Mouse (Mus musculus) urinary bladder, postnatal 14 days (tissue): ENCODE results near the gene Actn1.

Experiments used
- DNase-seq: peaks from one replicate; pipeline ENCODE4 v3.0.0; 2021; ENCODE audit warnings: low spot score

Actn1 gene

GRCm38 (mm10) chr12:80181831-80182230 is 78.3 kb downstream of the Actn1 start:
- DNase-seq: no peak

DNA sequence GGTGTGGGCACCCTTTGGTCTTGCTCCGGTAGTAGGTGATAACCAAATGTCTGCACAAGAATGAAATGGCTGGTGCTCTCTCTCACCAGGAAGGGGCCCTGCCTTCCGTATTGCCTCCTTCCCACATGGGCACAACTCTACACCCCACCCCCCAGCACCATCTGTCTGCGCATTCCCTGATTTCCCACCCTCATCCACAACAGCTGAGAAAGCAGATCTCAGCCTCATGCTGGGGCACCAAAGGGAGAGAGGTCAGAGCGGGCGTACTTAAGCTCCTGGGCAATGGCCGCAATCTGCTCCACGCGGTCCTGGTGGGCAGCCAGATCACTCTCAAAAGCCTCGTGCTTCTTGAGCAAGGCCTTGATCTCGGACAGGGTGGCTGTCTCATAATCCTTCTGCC is 82.1 kb downstream of the Actn1 start:
- no peak for DNase-seq

GRCm38 (mm10) chr12:80168736-80169135 is 91.4 kb downstream of the Actn1 start:
- no peak for DNase-seq

DNA sequence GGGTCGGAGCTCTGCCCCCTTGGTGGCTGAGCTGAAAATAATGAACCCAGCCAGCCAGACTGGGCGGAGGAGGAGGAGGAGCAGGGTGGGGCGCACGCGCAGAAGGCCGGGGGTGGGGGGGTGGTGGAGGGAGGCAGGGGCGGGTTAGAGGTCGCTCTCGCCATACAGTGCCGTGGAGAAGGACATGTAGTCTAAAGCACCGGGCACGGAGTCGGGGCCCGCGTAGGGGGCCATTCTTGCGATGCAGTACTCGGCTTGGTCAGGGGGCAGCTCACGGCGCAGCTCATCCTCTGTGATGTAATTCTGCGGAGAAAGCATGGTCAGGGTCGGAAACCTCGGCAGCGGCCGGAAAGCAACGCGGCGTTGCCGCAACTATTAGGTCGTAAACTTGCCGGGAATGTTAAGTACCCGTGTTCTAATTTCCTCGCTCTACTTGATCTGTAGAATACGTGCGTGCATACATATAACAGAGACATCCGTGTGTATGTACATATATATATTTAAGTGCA is 91.9 kb downstream of the Actn1 start:
- DNase-seq: peak; percentile 82

- DNase-seq: no peak
These were observed 92.8 kb downstream of the Actn1 start for GRCm38 (mm10) chr12:80167321-80167720.

DNA sequence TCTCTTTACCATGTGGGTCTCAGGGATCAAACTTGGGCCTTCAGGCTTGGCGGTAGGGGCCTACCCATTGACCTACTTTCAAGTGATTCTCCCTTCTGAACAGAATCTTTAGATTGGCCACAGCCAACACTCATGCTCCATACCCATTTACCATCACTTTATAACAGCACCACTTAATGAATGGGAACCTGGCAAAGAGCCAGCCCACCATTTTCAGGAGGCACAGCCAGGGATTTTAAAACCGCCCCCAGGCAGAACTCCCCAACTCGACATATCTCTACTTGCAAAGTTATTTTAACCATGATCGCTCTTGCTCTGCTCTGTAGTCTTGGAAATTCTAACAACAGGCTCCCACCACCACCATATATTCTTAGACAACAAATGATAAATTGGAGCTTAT is 93.5 kb downstream of the Actn1 start:
- DNase-seq: no peak

- DNase-seq: no peak
These were observed 95.6 kb downstream of the Actn1 start for GRCm38 (mm10) chr12:80164526-80164925.

- DNase-seq: no peak
These were observed 97.7 kb downstream of the Actn1 start for GRCm38 (mm10) chr12:80162448-80162847.

DNA sequence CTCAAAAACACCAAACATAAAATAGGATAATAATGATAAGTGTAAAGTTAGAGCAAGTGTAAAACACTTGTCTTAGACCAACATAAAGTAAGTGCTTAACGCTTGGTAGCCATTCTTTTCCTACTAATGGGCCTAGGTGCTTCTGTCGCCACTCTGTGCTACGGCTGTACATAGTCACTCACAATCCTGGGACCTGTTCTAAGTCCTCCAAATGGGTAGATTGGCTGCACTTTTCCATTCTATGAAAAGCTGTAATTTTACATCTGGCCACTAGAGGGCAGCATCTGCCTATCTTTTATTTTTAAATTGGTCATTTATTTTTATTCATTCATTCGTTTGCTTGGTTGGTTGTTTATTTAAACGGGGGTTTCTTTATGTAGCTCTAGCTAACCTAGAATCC is 102.5 kb downstream of the Actn1 start:
- no peak for DNase-seq

- peak; percentile 64 for DNase-seq
These were observed 106.4 kb downstream of the Actn1 start for GRCm38 (mm10) chr12:80153687-80154326.

DNA sequence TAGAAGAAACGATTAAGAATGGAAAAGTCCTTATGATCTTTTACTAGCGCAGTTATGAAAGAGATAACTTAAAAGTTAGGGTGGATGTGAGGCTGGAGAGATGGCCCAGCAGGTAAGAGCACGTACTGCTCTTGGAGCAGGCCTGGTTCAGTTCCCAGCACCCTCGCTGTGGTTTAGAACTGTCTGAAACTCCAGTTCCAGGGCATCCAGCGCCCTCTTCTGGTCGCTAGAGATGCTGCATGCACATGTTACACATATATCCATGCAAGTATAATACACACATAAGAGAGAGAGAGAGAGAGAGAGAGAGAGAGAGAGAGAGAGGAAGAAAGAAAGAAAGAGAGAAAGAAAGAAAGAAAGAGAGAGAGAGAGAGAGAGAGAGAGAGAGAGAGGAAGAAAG is 107.1 kb downstream of the Actn1 start:
- no peak for DNase-seq

DNA sequence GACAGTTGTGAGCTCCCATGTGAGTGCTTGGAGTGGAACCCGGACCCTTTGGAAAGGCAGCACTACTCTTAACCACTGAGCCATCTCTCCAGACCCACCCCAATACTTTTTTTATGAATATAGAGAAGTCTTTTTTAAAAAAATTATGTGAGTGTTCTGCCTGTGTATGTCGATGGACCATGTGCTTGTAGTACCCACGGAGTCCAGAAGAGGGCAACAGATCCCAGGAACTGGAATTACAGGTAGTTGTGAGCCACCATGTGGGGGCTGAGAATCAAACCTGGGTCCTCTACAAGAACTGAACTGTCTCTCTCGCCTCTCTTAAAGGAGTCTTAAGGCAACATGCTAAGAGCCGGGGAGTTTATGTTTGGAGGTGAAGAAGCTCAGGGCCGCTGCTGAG is 108.3 kb downstream of the Actn1 start:
- DNase-seq: no peak

- DNase-seq: no peak
These were observed 109.5 kb downstream of the Actn1 start for GRCm38 (mm10) chr12:80150624-80151023.

- DNase-seq: peak; percentile 49
These were observed 112.5 kb downstream of the Actn1 start for GRCm38 (mm10) chr12:80147563-80148214.

GRCm38 (mm10) chr12:80146227-80147223 is 113.6 kb downstream of the Actn1 start:
- peak; percentile 82 for DNase-seq

DNA sequence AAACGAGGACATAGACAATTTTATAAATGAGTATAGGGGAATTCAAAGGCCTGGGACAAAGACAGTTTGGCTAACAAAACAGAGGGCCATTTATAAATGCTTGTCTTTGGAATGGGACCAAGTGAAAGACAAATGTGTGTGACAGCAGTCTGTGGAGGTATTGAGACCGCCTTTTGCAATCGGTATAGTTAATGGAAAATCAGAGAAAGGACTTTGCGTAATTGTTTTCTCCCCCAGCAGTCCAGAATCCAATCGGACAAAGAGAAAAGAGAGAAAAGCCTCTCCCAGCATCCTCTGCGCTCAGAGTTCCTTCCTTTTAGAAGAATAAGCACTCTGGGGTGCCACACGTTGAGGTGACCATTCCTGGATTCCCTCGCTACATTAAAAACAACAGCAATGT is 114.8 kb downstream of the Actn1 start:
- DNase-seq: no peak

GRCm38 (mm10) chr12:80144846-80145245 is 115.3 kb downstream of the Actn1 start:
- DNase-seq: no peak

- DNase-seq: peak; percentile 64
These were observed 118.7 kb downstream of the Actn1 start for GRCm38 (mm10) chr12:80141470-80141869.

DNA sequence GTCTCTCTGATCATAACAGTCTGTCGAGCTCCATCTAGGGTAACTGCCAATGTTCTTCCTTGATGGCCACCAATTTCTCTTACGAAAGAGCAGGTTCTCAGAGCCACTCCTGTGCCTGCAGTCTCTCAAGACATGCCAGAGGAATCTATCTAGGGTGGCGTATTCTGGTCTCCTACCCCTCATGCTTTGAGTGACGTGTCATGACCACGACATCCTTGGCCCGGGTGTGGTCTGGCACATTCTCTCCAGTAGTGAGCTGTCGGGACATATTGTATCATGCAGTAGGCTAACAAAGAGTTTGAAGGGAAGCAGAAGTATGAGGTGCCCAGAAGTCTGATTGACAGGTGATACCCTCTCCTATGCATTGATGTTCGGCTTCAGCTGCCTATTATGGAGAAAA is 119.2 kb downstream of the Actn1 start:
- no peak for DNase-seq

DNA sequence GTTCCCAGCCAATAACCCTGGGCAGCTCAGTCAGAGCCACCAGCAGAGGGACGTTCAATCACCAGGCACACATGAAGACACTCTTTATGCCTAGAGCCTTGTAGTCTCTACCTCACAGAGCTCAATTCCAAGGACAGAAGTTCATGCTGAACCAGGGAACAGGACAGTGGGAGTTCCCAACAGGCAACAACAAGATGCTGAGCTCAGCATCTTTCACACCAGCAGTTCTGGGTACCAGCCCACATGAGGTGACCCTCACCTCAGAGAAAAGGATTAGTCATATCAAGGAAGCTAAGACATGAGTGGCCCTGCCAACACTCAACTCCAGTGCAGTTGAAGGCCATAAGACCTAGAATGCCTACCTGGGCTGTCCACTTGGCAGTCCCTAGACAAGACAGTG is 122.4 kb downstream of the Actn1 start:
- no peak for DNase-seq

DNA sequence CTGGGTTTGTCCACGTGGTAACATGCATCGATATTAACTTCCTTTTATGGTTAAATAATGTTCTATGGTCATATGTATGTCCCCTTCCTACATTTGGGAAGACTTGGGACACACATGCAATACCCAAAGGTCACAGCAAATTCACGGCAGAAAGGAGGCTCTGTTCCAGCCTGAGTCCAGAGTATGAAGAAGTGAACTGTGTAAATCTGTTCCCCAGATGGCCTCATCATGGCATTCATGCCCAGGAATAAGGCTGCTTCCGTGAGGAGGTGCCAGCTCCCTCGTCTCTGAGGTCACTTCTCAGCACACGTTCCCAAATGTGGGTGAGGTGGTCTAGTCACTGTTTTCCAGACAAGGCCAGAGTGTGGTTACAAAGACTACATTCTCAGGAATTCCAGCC is 122.9 kb downstream of the Actn1 start:
- no peak for DNase-seq

DNA sequence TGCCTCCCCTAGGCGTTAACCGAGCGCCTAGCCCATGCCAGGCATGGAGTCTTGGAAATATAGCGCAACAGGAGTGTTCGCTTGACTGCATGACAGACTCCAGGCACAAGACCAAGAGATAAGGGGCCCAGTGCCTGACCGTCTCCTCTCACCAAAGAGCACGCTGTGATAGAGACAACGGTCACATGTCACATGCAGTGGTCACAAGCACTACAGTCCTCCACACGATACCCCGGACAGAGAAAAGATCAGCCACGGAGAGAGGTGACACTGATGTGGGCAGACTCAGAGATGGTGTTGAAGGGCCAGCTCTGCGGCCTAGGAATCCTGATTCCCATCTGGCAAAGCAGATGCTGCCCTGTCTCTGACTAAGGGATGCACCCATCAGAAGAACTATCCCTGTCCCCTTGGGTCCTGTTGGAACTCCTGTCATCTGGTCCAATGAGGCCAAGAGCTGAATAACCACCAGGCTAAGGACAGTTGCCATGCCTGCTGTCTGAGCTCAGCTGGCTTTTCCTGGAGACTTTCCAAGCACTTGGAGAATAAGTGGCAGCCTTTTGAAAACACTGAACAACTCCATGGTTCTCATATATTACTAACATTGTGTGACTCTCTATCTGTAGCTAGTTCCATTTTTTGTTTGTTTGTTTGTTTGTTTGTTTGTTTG is 123.8 kb downstream of the Actn1 start:
- no peak for DNase-seq
